Mouse (Mus musculus) neural tube, embryonic 14.5 days (tissue): ENCODE measurements around the gene Krt13. TPM values are rescaled to one million over a fixed set of nuclear protein-coding genes. Genes with fewer than 3 reads are reported as not detected.
A peak's percentile ranks its signal among the peaks of the same experiment; 100 is the strongest.

Source experiments
- ATAC-seq: fragments of 200-750 bp; cut with Nextera tagmentation; 2 replicates; pipeline ENCODE4 v1.8.0; 2017; ENCODE audit warnings: low read depth, mild to moderate bottlenecking, moderate TSS enrichment, moderate library complexity
- H3K27ac ChIP-seq: fragments of 300-500 bp; sonication (generic); 2 replicates; pipeline ENCODE4 v1.5.1; 2014; ENCODE audit warnings: low read depth, mild to moderate bottlenecking, control low read depth, low read length, moderate library complexity, mixed read lengths
- H3K27me3 ChIP-seq: fragments of 300-500 bp; sonication (generic); 2 replicates; pipeline ENCODE4 v1.6.1; 2014; ENCODE audit warnings: low read length; ENCODE audit not compliant: control insufficient read depth, insufficient read depth
- H3K36me3 ChIP-seq: fragments of 300-500 bp; sonication (generic); 2 replicates; pipeline ENCODE4 v1.6.1; 2014; ENCODE audit warnings: low read length, mixed read lengths; ENCODE audit not compliant: control insufficient read depth, insufficient read depth
- H3K4me1 ChIP-seq: fragments of 300-500 bp; sonication (generic); 2 replicates; pipeline ENCODE4 v1.6.1; 2014; ENCODE audit warnings: low read length; ENCODE audit not compliant: control insufficient read depth, insufficient read depth
- H3K4me2 ChIP-seq: fragments of 300-500 bp; sonication (generic); 2 replicates; pipeline ENCODE4 v1.6.1; 2014; ENCODE audit warnings: mild to moderate bottlenecking, low read depth, low read length, control low read depth
- H3K4me3 ChIP-seq: fragments of 300-500 bp; sonication (generic); 2 replicates; pipeline ENCODE4 v1.5.1; 2014; ENCODE audit warnings: low read depth, low read length, control low read depth, mixed read lengths
- H3K9ac ChIP-seq: fragments of 300-500 bp; sonication (generic); replicated peaks from 2 replicates; pipeline ENCODE4 v1.6.1; 2014; ENCODE audit warnings: low read depth, mild to moderate bottlenecking, control low read depth, low read length, mixed read lengths
- H3K9me3 ChIP-seq: fragments of 300-500 bp; sonication (generic); 2 replicates; pipeline ENCODE4 v1.6.1; 2016; ENCODE audit warnings: low read length; ENCODE audit not compliant: control insufficient read depth
- WGBS: fragments of 180-500 bp; shearing (Covaris S2); extraction: QIAGEN DNeasy Blood & Tissue Kit; methylation state at CpG from one replicate; pipeline ENCODE4 v1.1.7; 2014; 5-methylcytosine and 5-hydroxymethylcytosine counted together
- polyA plus RNA-seq: library from polyadenylated mRNA; unstranded; fragments of >200 nt; fragmentation: Nextera tagmentation; extraction: Ambion mirVana; gene quantifications from 2 replicates; pipeline ENCODE4 v1.2.1, GENCODE M21; 2014

The Krt13 gene
- polyA plus RNA-seq: not detected in 2 replicates

DNA sequence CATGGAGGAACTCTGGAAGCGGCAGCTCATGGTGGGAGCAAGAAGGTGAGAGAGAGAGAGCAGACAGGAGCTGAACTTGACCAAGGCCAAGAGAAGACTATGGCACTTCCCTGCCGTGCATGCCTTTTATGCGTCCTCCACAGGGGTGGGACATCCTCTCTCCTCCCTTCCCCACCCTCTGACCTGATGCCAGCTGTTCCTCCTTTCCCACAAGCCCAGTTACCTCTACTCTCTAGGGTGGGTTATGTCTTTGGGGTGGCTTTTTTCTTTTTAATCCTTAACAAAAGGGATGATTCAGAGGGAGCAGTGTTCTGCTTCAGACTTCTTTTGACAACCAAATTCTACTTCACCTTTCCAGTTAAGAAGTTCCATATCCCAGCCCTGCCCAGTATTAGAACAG, at the start of gene Krt13:
Gene Krt13, minus strand, starts transcription at position 101 of the 400 bp plus-strand sequence.
- H3K9ac ChIP-seq: no peak within 1 kb of the TSS
- no peak for ATAC-seq
- 81% methylated on average over 3 of the region's 3 CpGs for WGBS
- no peaks in the 10 kb centered on the region for H3K36me3 ChIP-seq
- no peaks in the 10 kb centered on the region for H3K27me3 ChIP-seq
- no peak within 1 kb of the TSS for H3K27ac ChIP-seq
- no peaks in the 10 kb centered on the region for H3K9me3 ChIP-seq
- no peak within 1 kb of the TSS for H3K4me3 ChIP-seq
- H3K4me2 ChIP-seq: no peak within 1 kb of the TSS
- no peaks in the 10 kb centered on the region for H3K4me1 ChIP-seq

- H3K4me1 ChIP-seq: no peaks in the 10 kb centered on the region
- H3K4me3 ChIP-seq: no peak overlapping the region
- H3K27me3 ChIP-seq: no peaks in the 10 kb centered on the region; the same call in 1 of the 2 replicates
- H3K27ac ChIP-seq: no peak overlapping the region
- no peak overlapping the region for H3K4me2 ChIP-seq
- 31% methylated on average over 14 of the region's 14 CpGs for whole genome bisulfite sequencing
- no peaks in the 10 kb centered on the region for H3K9me3 ChIP-seq
- ATAC-seq: peak; percentile 31; the same call in 1 of the 2 replicates
- no peak overlapping the region for H3K9ac ChIP-seq
- no peaks in the 10 kb centered on the region for H3K36me3 ChIP-seq
Measured at GRCm38 (mm10) chr11:100168765-100169762, 47.7 kb upstream of the Krt13 start.

DNA sequence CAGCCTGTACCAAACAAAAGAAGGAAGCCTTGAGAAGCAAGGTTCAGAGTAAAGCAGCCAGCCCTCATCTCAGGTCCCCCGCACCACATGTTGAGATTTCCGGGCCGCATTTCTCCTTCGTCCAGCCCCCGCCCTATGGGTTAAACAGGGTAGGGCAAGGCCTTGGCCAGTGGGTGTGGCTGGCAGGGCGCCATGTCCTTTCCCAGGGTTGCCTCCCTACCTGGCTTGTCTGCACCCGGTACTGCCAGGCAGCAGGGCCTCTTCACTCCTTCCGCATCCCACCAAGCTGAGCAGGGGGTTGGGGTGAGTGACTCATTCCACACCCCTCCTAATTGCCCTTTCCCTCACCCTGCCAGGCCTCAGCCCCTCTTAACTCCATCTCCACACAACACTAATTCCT, 46.7 kb upstream of the Krt13 start:
- Histone ChIP-seq H3K9me3 (no peaks in the 10 kb centered on the region), H3K9ac (no peak overlapping the region), H3K27ac (no peak overlapping the region), H3K27me3 (no peaks in the 10 kb centered on the region; the same call in 1 of the 2 replicates), H3K4me3 (no peak overlapping the region), H3K4me2 (no peak overlapping the region), H3K4me1 (no peaks in the 10 kb centered on the region), H3K36me3 (no peaks in the 10 kb centered on the region)
- WGBS: 82% methylated on average over 8 of the region's 8 CpGs
- no peak for ATAC-seq

- Histone ChIP-seq H3K27me3 (no peaks in the 10 kb centered on the region), H3K27ac (no peak overlapping the region), H3K4me1 (no peaks in the 10 kb centered on the region), H3K4me3 (no peak overlapping the region), H3K9ac (no peak overlapping the region), H3K9me3 (no peaks in the 10 kb centered on the region), H3K36me3 (no peaks in the 10 kb centered on the region), H3K4me2 (no peak overlapping the region)
- 69% methylated on average over 7 of the region's 7 CpGs for WGBS
- no peak for ATAC-seq
Measured at GRCm38 (mm10) chr11:100164392-100164791, 43.0 kb upstream of the Krt13 start.

GRCm38 (mm10) chr11:100157908-100158477, 36.6 kb upstream of the Krt13 start:
- Histone ChIP-seq H3K27ac (no peak overlapping the region), H3K27me3 (no peaks in the 10 kb centered on the region), H3K9ac (no peak overlapping the region), H3K9me3 (no peaks in the 10 kb centered on the region), H3K36me3 (no peaks in the 10 kb centered on the region), H3K4me3 (no peak overlapping the region), H3K4me1 (no peaks in the 10 kb centered on the region), H3K4me2 (no peak overlapping the region)
- 62% methylated on average over 6 of the region's 6 CpGs for WGBS
- ATAC-seq: no peak

DNA sequence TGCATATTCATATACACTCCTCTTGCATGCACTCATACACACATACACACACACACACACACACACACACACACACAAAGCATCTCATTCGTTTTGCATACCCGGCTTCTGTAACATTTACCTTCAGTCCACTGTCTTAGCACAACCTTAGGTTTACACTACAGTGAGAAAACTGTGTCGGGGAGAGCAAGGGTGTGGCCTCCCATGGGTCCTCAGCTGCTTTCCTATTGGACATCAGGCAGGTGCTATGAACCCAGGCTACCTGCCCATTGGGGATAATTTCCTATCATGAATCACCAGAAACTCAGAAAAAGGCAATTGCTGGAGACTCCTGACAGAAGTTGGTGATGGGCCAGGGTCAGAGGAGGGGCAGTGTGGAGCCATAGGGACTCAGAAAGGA, 36.0 kb upstream of the Krt13 start:
- H3K4me1 ChIP-seq: no peaks in the 10 kb centered on the region
- no peak overlapping the region for H3K9ac ChIP-seq
- no peaks in the 10 kb centered on the region for H3K9me3 ChIP-seq
- no peaks in the 10 kb centered on the region for H3K27me3 ChIP-seq
- H3K27ac ChIP-seq: no peak overlapping the region
- no peaks in the 10 kb centered on the region for H3K36me3 ChIP-seq
- ATAC-seq: no peak
- H3K4me3 ChIP-seq: no peak overlapping the region
- WGBS: 84% methylated on average over 3 of the region's 3 CpGs
- H3K4me2 ChIP-seq: no peak overlapping the region

- H3K27ac ChIP-seq: no peak overlapping the region
- H3K9ac ChIP-seq: no peak overlapping the region
- H3K9me3 ChIP-seq: no peaks in the 10 kb centered on the region
- 68% methylated on average over 8 of the region's 8 CpGs for WGBS
- H3K4me1 ChIP-seq: no peaks in the 10 kb centered on the region
- no peaks in the 10 kb centered on the region for H3K27me3 ChIP-seq
- H3K36me3 ChIP-seq: no peaks in the 10 kb centered on the region
- H3K4me2 ChIP-seq: no peak overlapping the region
- no peak overlapping the region for H3K4me3 ChIP-seq
- ATAC-seq: no peak
Measured at GRCm38 (mm10) chr11:100155497-100156255, 34.3 kb upstream of the Krt13 start.

GRCm38 (mm10) chr11:100148615-100149330, 27.4 kb upstream of the Krt13 start, which contains the start of gene Krt19:
Gene Krt19, minus strand, starts transcription at chr11:100148665.
- WGBS: 33% methylated on average over 9 of the region's 9 CpGs
- Histone ChIP-seq H3K4me2 (no peak within 1 kb of the TSS), H3K9me3 (no peaks in the 10 kb centered on the region), H3K9ac (no peak within 1 kb of the TSS), H3K27me3 (peaks cover 22% of the 10 kb centered on the region), H3K36me3 (no peaks in the 10 kb centered on the region), H3K4me3 (no peak within 1 kb of the TSS), H3K27ac (no peak within 1 kb of the TSS), H3K4me1 (no peaks in the 10 kb centered on the region)
- ATAC-seq: no peak
